Mouse (Mus musculus) bone marrow macrophage, adult 2 months (primary cell): ENCODE measurements around the gene Arel1.

Experiments used
- CTCF ChIP-seq: IDR thresholded peaks from 2 replicates; pipeline ENCODE4 v1.5.1; 2012; ENCODE audit warnings: low read depth, mild to moderate bottlenecking, low read length, moderate library complexity
- POLR2A ChIP-seq: IDR thresholded peaks from 2 replicates; pipeline ENCODE4 v1.6.1; 2012; ENCODE audit warnings: mild to moderate bottlenecking, low read depth, low read length, borderline replicate concordance

GRCm38 (mm10) chr12:84880091-84880490 is 90.6 kb downstream of the Arel1 start:
- TF ChIP-seq CTCF (no peak), POLR2A (no peak)
